Mouse (Mus musculus): ENCODE data around the gene Klk1b1. TPM values are rescaled to one million over a fixed set of nuclear protein-coding genes. Genes with fewer than 3 reads are reported as not detected.
"Not testable (repeated sequence)": the region's sequence is repeated elsewhere in the genome, so short reads cannot be mapped to it uniquely, and the experiment has no call there.

Klk1b1 gene
- not detected in 2 replicates for total RNA-seq (2015; ENCODE audit: low replicate concordance)
- not detected in 2 replicates for total RNA-seq (2017; ENCODE audit: low replicate concordance)

DNA sequence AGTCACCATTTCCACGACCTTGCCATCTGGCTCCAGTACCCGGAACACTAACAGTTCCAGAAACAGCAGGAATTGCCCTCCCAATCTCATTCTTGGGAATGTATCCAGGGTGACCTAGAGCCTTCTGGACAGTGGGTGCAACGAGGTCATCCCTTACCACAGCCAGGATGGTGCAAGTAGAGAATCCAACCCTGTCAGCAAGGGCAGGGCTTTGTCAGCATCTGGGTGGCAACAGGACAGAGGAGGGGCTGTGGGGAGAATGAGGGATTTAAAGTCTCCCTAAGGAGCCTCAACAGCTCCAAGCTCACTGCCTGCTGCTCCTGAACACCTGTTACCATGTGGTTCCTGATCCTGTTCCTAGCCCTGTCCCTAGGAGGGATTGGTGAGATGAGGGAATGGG lies at the start of gene Klk1b1:
Gene Klk1b1, plus strand, starts transcription at position 301 of the 400 bp plus-strand sequence.
- ATAC-seq (replicated peaks; ENCODE audit: low FRiP score, poor library complexity, severe bottlenecking), result no peak

DNA sequence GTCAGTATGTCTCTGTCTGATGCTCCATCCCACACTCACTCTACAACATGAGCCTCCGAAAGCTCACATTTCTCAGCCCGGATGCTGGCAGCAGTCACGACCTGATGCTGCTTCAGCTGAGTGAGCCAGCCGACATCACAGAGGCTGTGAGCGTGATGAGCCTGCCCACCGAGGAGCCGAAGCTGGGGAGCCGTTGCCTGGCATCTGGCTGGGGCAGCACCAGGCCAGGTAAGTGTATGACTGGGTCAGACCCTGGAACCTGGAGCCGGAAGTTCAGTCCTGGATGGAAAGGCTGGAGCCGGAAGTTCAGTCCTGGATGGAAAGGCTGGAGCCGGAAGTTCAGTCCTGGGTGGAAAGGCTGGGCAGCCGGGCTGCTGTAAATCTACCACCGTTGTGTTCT lies 48.1 kb upstream of the Klk1b1 start:
- ATAC-seq (replicated peaks; ENCODE audit: low FRiP score, poor library complexity, severe bottlenecking), result no peak

DNA sequence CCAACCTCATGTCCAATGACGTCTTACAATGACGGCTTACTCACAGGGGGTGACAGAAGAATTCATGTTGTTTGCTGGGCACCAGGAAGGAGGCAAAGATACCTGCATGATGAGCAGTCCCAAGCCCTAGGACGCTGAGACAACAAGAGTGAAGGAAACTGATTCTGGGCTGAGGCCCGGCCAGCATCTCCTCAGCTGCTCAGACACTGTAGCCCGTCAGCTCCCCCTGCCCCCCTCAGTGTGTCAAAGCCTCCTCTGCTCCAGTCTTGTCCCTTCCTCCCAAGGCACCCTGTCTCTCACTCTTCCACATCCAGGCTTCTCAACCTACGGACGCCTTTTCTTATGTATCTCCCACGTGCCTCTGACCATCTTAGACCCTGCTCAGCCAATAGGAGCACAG lies 47.7 kb upstream of the Klk1b1 start:
- ATAC-seq (replicated peaks; ENCODE audit: low FRiP score, poor library complexity, severe bottlenecking), result no peak

DNA sequence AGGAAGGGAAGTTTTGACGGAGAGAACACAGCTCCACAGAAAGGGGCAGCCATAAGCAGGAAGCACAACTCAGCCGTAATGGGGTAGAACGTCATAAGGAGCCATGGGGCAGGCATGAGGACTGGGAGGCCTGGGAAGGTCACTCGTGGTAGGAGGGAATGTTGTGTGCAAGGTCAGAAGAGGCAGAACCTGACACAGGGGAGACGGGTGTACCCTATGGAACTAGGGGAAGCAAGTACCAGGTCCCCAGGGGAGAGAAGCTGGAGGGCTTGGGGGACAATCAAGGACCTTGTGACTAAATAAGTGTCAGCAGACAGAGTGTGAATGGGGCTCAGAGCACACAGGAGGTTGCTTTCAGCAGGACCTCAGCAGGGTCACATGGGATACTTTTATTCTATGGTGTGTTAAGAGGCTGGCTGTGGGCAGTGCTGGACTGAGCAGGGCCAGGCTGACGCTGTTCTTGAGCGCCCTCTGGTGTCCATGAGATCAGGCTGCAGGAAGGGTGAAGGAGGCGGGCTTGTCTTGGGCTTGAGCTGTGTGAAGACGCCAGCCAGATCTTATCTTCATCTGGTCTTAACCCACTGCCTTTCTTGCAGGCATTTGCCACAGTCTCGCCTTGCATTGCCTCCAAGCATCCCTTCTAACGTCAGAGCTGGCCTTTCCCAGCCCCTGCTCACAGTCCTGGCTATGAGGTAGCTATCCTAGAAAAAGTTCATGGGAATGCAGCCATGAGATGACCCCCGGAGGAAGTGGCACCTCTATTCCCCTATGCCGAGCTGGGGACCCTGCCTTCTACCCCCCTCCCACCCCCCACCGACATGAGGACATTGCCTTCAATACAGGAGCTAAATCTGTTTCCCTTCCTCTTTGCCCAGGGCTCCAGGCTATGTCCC lies 46.7 kb upstream of the Klk1b1 start:
- no peak for ATAC-seq (replicated peaks; ENCODE audit: low FRiP score, poor library complexity, severe bottlenecking)

DNA sequence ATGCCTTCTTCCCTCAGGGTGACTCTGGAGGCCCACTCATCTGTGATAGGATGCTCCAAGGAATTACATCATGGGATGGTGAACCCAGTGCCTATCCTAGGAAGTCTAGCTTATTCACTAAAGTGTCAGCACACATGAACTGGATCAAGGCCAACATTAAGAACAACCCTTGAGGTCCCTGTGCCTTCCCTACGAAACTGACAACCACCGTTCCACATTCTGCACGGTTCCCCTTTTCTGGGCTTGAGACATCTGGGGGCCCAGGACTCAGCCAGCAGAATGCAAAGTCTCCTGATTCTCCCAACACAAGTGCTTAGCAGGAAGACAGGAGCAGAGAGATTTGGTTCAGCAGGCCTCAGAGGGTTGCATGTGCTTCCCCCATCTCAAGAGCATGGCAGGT lies 46.0 kb upstream of the Klk1b1 start:
- no peak for ATAC-seq (replicated peaks; ENCODE audit: low FRiP score, poor library complexity, severe bottlenecking)

DNA sequence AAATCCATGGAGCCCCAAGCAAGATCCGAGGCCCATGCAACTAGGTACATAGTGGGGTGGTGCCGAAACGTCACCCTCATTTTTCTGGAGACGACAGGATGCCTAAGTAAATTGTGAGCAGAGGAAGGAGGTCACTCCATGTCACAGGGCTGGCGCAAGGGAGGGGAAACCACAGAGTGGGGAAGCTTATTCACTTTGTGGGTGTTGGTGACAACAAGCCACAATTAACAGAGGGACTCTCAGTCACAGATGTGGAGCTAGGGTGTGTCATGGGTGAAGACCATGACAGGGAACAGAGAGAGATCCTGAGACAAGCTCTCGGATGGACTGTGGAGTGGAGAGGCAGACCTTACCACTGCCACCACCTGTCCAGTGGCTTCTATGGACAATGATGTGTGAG lies 45.5 kb upstream of the Klk1b1 start:
- ATAC-seq (replicated peaks; ENCODE audit: low FRiP score, poor library complexity, severe bottlenecking), result no peak

DNA sequence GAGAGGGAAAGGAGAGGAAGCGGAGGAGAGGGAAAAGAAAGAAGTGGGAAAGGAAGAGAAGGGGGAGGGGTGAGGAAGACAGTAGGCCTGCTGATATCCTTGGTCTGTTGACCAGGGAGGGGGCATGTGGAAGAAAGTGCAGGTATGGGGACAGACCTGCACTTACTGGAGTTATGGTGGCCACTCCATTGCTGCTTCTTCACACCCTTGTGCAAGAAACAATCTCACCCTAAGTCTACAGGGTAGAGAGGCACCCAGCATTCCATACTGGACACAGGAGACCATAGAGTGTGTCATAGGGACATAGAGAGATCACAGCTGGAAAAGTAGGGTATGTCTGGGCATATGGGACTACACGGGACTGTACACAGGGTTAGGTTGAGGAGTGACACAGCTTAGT lies 44.6 kb upstream of the Klk1b1 start:
- no peak for ATAC-seq (replicated peaks; ENCODE audit: low FRiP score, poor library complexity, severe bottlenecking)

DNA sequence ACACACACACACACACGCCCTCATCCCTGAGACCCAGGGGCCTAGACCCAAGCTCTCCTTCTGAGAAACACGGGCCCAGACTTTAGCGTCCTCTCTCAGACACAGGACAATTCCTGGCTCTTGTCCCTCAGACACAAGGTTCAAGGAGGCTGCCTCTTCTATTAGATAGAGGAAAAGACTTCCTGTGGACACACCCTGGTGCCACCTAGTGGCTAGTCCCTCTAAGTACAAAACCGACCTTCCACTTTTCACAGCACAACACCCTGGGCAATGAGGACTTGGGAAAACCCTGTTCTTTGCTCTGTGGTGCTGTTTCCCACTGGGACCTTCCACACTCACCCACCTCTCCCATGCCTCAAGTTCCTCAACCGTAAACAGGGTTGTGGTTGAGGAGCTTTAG lies 40.6 kb upstream of the Klk1b1 start:
- ATAC-seq (replicated peaks; ENCODE audit: low FRiP score, poor library complexity, severe bottlenecking), result no peak

DNA sequence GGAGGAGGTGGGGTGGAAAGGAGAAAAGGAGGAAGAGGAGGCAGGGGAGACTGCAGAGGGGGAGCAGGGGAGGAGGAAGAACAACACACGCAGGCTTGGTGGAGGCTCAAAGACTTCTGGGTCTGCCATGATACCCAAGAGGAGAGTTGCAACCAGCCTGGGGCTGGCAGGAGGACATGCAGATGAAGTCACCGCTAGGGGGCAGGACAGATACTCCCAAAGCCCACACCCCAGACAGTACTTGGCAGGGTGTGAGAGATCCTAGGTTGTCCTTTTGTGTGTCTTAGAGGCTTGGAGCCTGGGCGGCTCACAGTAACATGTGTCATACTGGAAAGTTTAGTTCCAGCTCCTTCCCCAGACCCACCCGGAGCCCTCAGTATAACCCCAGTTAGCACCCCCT lies 38.0 kb upstream of the Klk1b1 start:
- no peak for ATAC-seq (replicated peaks; ENCODE audit: low FRiP score, poor library complexity, severe bottlenecking)

DNA sequence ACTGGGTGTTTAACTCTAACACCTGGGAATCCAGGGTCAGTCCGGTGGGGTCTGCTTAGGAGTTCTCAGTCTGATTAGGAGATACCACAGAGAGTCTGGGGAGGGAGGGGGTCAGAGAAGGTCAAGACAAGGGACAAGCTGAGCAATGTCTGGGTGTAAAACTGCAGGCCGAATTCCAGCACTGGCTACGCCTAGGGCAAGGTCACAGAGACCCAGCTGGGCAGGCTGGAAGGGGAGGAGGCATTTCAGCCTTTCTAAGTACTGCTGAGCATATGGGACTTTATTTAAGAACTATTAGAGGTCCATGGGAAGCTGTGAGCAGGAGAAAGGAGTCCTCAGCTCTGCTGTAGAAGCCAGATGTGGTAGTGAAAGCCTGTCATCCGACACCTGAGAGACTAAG lies 34.2 kb upstream of the Klk1b1 start:
- ATAC-seq (replicated peaks; ENCODE audit: low FRiP score, poor library complexity, severe bottlenecking), result no peak

DNA sequence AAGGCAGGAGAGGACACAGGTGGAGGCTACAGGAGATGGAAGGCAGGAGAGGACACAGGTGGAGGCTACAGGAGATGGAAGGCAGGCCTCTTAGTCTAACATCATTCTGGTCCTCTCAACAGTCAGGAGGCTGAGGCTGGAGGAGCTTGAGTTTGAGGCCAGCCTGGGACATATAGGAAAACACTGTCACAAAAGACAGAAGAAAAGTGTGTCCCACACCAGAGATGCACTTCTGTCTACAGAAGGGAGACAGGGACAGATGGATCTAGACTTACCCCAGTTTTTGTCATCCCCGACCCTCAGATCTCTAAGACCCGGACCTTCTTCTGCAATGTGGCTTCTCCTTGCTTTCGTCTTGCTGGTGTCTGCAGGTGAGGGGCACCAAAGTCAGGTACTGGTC lies 33.1 kb upstream of the Klk1b1 start, which contains the start of gene Klk15:
Gene Klk15, plus strand, starts transcription at position 301 of the 400 bp plus-strand sequence.
- ATAC-seq (replicated peaks; ENCODE audit: low FRiP score, poor library complexity, severe bottlenecking), result no peak

DNA sequence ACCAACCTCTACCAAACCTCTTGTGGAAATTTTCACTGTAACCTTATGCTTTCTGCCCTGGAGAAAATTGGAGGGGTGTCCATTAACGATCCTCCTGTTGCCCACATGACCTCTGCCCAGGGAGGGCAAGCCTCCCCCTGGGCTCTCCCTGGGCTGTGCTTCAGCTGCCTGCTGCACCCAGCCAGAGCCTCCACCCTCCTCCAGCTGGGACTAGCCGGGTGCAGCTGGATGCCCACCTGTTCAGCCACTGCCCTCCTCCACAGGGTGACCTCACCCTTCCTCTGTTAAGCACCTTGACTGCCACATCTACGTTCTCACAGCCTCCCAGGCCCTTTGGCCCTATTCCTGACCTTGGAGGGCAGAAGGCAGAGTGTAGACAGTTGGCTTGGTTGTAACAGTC lies 31.8 kb upstream of the Klk1b1 start:
- ATAC-seq (replicated peaks; ENCODE audit: low FRiP score, poor library complexity, severe bottlenecking), result no peak

DNA sequence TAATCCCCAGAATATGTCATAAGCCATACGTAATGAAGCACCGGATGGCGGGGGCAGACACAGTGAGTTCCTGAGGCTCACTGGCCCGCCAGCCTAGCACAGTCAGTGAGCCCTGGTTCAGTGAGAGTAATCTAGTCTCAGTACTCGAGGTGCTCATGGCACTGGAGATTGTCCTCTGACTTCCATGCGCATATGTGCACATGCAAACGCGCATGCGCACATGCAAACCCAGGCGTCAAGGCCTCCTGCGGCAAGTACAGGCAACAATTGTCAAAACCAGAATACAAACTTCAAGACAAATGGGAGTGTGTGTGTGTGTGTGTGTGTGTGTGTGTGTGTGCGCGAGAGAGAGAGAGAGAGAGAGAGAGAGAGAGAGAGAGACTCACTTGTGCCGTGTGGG lies 30.0 kb upstream of the Klk1b1 start:
- no peak for ATAC-seq (replicated peaks; ENCODE audit: low FRiP score, poor library complexity, severe bottlenecking)

DNA sequence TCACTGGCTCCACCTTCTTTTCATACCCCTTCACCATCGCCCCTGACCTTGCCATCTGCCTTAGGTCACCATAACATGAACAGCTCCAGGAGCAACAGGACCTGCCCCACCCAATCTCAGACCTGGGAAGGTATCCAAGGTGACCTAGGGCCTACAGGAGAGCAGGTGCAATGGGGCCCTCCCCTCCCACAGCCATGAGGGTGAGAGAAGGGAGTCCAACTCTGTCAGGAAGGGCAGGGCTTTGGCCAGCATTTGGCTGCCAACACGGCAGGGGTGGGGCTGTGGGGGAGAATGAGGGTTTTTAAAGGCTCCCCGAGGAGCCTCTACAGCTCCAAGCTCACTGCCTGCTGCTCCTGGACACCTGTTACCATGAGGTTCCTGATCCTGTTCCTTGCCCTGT lies 24.3 kb upstream of the Klk1b1 start:
- not testable (repeated sequence) for ATAC-seq (replicated peaks; ENCODE audit: low FRiP score, poor library complexity, severe bottlenecking)

DNA sequence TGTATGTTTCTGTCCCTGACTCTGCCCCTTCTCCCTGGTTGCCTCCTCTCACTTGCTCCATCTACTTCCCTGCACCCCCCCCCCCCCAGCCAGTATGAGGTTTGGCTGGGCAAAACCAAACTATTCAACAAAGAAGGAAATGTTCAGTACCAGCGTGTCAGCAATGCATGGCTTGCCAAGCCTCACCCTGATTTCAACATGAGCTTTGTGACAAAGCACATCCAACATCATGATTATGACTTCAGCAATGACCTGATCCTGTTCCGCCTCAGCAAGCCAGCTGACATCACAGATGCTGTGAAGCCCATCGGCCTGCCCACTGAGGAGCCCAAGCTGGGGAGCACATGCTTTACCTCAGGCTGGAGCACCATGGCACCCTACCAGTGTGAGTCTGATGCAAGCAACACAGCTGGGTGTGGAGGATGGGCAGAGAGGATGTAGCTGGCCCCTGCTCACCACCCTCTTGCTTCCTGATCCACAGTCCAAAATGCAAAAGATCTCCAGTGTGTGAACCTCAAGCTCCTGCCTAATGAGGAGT lies 21.8 kb upstream of the Klk1b1 start:
- ATAC-seq (replicated peaks; ENCODE audit: low FRiP score, poor library complexity, severe bottlenecking), result no peak

DNA sequence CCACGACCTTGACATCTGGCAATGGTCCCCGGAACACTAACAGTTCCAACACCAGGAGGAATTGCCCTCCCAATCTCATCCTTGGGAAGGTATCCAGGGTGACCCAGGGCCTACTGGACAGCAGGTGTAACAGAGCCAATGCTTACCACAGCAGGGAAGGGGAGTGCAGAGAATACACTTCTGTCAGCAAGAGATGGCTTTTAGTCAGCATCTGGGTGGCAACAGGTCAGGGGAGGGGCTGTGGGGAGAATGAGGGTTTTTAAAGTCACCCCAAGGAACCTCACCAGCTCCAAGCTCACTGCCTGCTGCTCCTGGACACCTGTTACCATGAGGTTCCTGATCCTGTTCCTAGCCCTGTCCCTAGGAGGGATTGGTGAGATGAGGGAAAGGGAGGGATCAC lies 16.2 kb upstream of the Klk1b1 start, which contains the start of gene Klk1b8:
Gene Klk1b8, plus strand, starts transcription at position 301 of the 400 bp plus-strand sequence.
- no peak for ATAC-seq (replicated peaks; ENCODE audit: low FRiP score, poor library complexity, severe bottlenecking)

DNA sequence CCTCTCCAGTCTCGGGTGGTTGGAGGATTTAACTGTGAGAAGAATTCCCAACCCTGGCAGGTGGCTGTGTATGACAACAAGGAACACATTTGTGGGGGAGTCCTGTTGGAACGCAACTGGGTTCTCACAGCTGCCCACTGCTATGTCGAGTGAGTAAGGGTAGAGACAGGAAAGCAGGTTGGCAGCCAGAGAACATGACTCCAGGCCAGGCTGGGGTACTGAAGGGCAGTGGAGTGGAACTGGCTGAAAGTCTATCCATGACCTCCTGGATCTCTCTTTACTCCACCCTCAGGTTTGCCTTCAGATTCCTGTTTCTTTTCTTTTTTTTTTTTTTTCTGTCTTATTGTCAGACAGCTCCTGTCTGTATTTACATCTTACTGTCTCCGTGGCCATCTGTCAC lies 13.8 kb upstream of the Klk1b1 start:
- ATAC-seq (replicated peaks; ENCODE audit: low FRiP score, poor library complexity, severe bottlenecking), result no peak

DNA sequence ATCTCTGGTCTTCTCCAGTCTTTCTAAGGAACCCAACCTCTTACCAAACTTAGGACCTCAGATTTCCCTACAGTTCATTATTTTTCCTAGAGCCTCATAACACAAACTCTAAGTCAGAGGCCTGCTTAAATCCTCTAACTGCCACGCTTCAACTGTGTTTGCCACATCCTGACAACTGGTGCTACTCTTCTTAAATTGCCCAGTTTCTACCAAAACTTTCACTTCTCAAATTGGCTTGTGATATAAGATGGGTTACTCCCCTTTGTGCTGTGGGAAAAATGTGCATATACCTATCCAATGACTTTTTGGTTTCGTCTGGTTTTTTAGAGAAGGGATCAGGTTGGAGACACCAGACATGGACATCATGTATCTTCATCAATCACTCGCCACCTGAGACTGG lies 507 bp downstream of the Klk1b1 start:
- ATAC-seq (replicated peaks; ENCODE audit: low FRiP score, poor library complexity, severe bottlenecking), result no peak

DNA sequence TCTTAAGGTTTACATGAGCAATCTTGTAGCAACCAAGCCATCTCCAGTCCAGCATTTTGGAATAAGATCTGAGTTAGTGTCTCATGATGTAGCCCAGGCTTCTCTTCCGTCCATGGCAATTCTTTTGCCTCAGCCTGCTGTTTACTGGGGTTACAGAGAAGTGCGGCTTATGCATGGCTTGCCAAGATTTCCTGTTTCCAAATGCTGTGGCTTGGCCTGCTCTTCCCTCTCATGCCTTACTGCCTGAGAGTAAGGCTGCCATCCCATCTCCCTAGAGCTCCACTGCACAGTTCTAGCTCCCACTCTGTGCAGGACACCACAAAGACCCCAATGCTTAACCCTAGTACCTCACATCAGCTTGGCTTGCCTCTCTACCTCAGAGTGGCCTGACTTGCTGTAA lies 1.1 kb downstream of the Klk1b1 start:
- no peak for ATAC-seq (replicated peaks; ENCODE audit: low FRiP score, poor library complexity, severe bottlenecking)

DNA sequence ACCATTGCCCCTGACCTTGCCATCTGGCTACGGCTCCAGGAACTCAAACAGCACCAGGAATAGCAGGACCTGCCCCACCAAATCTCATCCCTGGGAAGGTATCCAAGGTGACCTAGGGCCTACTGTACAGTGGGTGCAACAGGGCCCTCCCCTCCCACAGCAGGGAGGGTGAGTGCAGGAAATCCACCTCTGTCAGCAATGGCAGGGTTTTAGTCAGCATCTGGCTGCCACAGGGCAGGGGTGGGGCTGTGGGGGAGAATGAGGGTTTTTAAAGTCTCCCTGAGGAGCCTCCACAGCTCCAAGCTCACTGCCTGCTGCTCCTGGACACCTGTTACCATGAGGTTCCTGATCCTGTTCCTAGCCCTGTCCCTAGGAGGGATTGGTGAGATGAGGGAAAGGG lies 9.2 kb downstream of the Klk1b1 start, which contains the start of gene Klk1b9:
Gene Klk1b9, plus strand, starts transcription at position 301 of the 400 bp plus-strand sequence.
- not testable (repeated sequence) for ATAC-seq (replicated peaks; ENCODE audit: low FRiP score, poor library complexity, severe bottlenecking)

DNA sequence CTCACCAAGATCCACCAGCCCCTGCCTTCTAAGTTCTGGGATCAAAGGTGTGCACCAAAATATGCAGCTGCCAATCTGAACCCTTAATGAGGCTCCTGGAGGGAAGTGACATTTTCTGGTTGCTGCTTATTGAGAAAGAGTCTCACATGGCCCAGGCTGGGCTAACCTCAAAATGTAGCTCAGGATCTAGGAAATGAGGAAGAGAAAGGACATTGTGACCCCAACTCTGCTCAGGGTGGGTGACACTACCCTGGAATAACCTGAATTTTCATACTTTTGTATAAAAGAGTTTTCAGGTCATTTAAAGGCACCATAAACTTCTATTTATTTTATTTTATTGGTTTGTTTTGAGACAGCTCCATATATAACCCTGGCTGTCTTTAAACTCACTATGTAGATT lies 19.1 kb downstream of the Klk1b1 start:
- ATAC-seq (replicated peaks; ENCODE audit: low FRiP score, poor library complexity, severe bottlenecking), result no peak

Measured in erythroblast, adult 5-6 weeks (primary cell).